Mouse (Mus musculus) yolk sac, embryonic 10.5 days (tissue): ENCODE results near the gene Zfp663.

ENCODE experiments used
- DNase-seq: peaks from one replicate; pipeline ENCODE4 v3.0.0-alpha.2; 2017; ENCODE audit warnings: low spot score

Zfp663 gene

GRCm38 (mm10) chr2:165368496-165368895, at the start of gene Zfp663:
Gene Zfp663, minus strand, starts transcription at chr2:165368729.
- DNase-seq = no peak

GRCm38 (mm10) chr2:165417291-165417690, 48.8 kb upstream of the Zfp663 start:
- no peak for DNase-seq

GRCm38 (mm10) chr2:165415795-165416194, 47.3 kb upstream of the Zfp663 start:
- DNase-seq = peak; percentile 76

- DNase-seq = no peak
Observed at GRCm38 (mm10) chr2:165415141-165415721, 46.7 kb upstream of the Zfp663 start.

- peak; percentile 71 for DNase-seq
Observed at GRCm38 (mm10) chr2:165414321-165414720, 45.8 kb upstream of the Zfp663 start.

- DNase-seq = no peak
Observed at GRCm38 (mm10) chr2:165413884-165414283, 45.4 kb upstream of the Zfp663 start.

GRCm38 (mm10) chr2:165407700-165408301, 39.3 kb upstream of the Zfp663 start:
- DNase-seq = peak; percentile 55

GRCm38 (mm10) chr2:165405351-165405750, 36.8 kb upstream of the Zfp663 start:
- DNase-seq = no peak

GRCm38 (mm10) chr2:165404951-165405350, 36.4 kb upstream of the Zfp663 start:
- peak; percentile 81 for DNase-seq

GRCm38 (mm10) chr2:165398164-165398785, 29.7 kb upstream of the Zfp663 start:
- no peak for DNase-seq

GRCm38 (mm10) chr2:165397502-165398163, 29.1 kb upstream of the Zfp663 start:
- no peak for DNase-seq

- no peak for DNase-seq
Observed at GRCm38 (mm10) chr2:165396831-165397501, 28.4 kb upstream of the Zfp663 start.

- no peak for DNase-seq
Observed at GRCm38 (mm10) chr2:165392156-165392555, 23.6 kb upstream of the Zfp663 start.

GRCm38 (mm10) chr2:165391561-165391960, 23.0 kb upstream of the Zfp663 start:
- DNase-seq = peak; percentile 61

GRCm38 (mm10) chr2:165389299-165389952, 20.9 kb upstream of the Zfp663 start:
- DNase-seq = peak; percentile 64

GRCm38 (mm10) chr2:165387844-165388495, 19.4 kb upstream of the Zfp663 start, which contains the start of gene Zfp334:
Gene Zfp334, minus strand, starts transcription at chr2:165388259.
- DNase-seq = peak; percentile 93

- DNase-seq = no peak
Observed at GRCm38 (mm10) chr2:165387370-165387769, 18.8 kb upstream of the Zfp663 start.

GRCm38 (mm10) chr2:165380050-165380449, 11.5 kb upstream of the Zfp663 start:
- no peak for DNase-seq

- no peak for DNase-seq
Observed at GRCm38 (mm10) chr2:165376001-165376400, 7.5 kb upstream of the Zfp663 start.

GRCm38 (mm10) chr2:165375478-165375877, 6.9 kb upstream of the Zfp663 start:
- DNase-seq = no peak

- DNase-seq = no peak
Observed at GRCm38 (mm10) chr2:165371066-165371465, 2.5 kb upstream of the Zfp663 start.
